Mouse (Mus musculus) forebrain, embryonic 11.5 days (tissue): Measurements from ENCODE around the gene Vars. TPM values are rescaled to one million over a fixed set of nuclear protein-coding genes. Genes with fewer than 3 reads are reported as not detected.
A peak's percentile ranks its signal among the peaks of the same experiment; 100 is the strongest.

Experiments
- ATAC-seq: fragments of 200-750 bp; cut with Nextera tagmentation; replicated peaks from 2 replicates; pipeline ENCODE4 v1.8.0; 2017; ENCODE audit warnings: moderate TSS enrichment; ENCODE audit not compliant: low FRiP score
- DNase-seq: peaks from one replicate; pipeline ENCODE4 v3.0.0-alpha.2; 2017; ENCODE audit warnings: low spot score
- H3K27ac ChIP-seq: fragments of 300-500 bp; sonication (generic); 2 replicates; pipeline ENCODE4 v1.5.1; 2014; ENCODE audit warnings: low read depth, low read length
- H3K27me3 ChIP-seq: fragments of 300-500 bp; sonication (generic); 2 replicates; pipeline ENCODE4 v1.6.1; 2014; ENCODE audit warnings: mild to moderate bottlenecking, low read length, mixed read lengths; ENCODE audit not compliant: control insufficient read depth, insufficient read depth
- H3K36me3 ChIP-seq: fragments of 300-500 bp; sonication (generic); 2 replicates; pipeline ENCODE4 v1.6.1; 2014; ENCODE audit warnings: mild to moderate bottlenecking, low read length, moderate library complexity, mixed read lengths; ENCODE audit not compliant: control insufficient read depth, insufficient read depth
- H3K4me1 ChIP-seq: fragments of 300-500 bp; sonication (generic); replicated peaks from 2 replicates; pipeline ENCODE4 v1.6.1; 2014; ENCODE audit warnings: low read length, mixed read lengths; ENCODE audit not compliant: control insufficient read depth, insufficient read depth
- H3K4me2 ChIP-seq: fragments of 300-500 bp; sonication (generic); 2 replicates; pipeline ENCODE4 v1.6.1; 2014; ENCODE audit warnings: low read depth, mild to moderate bottlenecking, low read length, moderate library complexity, mixed read lengths; ENCODE audit not compliant: severe bottlenecking
- H3K4me3 ChIP-seq: fragments of 300-500 bp; sonication (generic); 2 replicates; pipeline ENCODE4 v1.5.1; 2014; ENCODE audit warnings: low read depth, low read length
- H3K9ac ChIP-seq: fragments of 300-500 bp; sonication (generic); 2 replicates; pipeline ENCODE4 v1.6.1; 2014; ENCODE audit warnings: low read length
- H3K9me3 ChIP-seq: fragments of 300-500 bp; sonication (generic); 2 replicates; pipeline ENCODE4 v1.6.1; 2016; ENCODE audit warnings: low read length, mixed read lengths; ENCODE audit not compliant: control insufficient read depth
- WGBS: fragments of 180-500 bp; shearing (Covaris S2); extraction: QIAGEN DNeasy Blood & Tissue Kit; methylation state at CpG from one replicate; pipeline ENCODE4 v1.1.7; 2014; 5-methylcytosine and 5-hydroxymethylcytosine counted together
- polyA plus RNA-seq: library from polyadenylated mRNA; unstranded; fragments of >200 nt; fragmentation: Nextera tagmentation; extraction: Ambion mirVana; gene quantifications from 2 replicates; pipeline ENCODE4 v1.2.1, GENCODE M21; 2014

Gene Vars
- polyA plus RNA-seq: 169 and 174 TPM in 2 replicates

DNA sequence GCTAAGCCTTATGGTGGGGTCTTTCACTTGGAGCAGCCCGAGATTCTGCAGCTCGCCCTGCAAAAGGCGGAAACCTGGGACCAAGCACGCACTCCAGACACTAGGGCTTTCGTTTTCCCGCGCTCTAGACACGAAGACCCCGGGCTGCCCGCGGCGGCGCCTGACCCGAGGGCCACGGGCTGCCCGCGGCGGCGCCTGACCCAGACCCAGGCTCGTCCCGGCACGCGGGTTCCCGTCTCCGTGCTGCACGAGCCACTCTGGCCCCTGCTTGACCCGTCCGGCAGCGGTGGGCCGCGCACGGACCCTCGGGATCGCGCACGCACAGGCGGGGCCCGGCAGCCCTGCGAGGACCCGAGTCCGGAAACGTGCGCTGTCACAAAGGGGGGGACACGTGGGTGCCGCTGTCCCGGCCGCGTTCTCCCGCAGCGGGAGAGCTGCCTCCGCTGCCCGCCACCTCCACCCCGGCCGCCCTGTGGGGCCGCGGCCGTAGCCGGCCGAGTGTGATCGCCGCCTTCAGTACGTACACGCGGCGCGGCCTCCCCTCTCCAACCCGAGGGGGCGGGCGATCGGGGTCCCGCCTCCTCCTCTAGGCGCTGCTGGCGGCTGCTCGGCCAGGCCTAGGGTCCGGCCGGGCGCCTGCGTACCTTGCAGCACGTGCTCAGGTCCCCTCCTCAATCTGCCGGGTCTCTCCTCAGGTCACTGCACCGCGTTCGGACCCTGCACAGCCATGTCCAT lies at the start of gene Vars:
Gene Vars, plus strand, starts transcription at position 271 of the 735 bp plus-strand sequence.
- H3K4me2 ChIP-seq: peak within 1 kb of the TSS; percentile 99
- no peaks in the 10 kb centered on the region for H3K27me3 ChIP-seq
- peak within 1 kb of the TSS; percentile 84 for H3K9ac ChIP-seq
- H3K27ac ChIP-seq: peak within 1 kb of the TSS; percentile 96
- peak within 1 kb of the TSS; percentile 62 for H3K4me3 ChIP-seq
- under 1% methylated on average over 74 of the region's 83 CpGs for WGBS
- DNase-seq (peak; percentile 97), ATAC-seq (peak; percentile 91)
- H3K36me3 ChIP-seq: peaks cover 17% of the 10 kb centered on the region
- H3K4me1 ChIP-seq: peaks cover 20% of the 10 kb centered on the region; the same call in 1 of the 2 replicates
- H3K9me3 ChIP-seq: no peaks in the 10 kb centered on the region

DNA sequence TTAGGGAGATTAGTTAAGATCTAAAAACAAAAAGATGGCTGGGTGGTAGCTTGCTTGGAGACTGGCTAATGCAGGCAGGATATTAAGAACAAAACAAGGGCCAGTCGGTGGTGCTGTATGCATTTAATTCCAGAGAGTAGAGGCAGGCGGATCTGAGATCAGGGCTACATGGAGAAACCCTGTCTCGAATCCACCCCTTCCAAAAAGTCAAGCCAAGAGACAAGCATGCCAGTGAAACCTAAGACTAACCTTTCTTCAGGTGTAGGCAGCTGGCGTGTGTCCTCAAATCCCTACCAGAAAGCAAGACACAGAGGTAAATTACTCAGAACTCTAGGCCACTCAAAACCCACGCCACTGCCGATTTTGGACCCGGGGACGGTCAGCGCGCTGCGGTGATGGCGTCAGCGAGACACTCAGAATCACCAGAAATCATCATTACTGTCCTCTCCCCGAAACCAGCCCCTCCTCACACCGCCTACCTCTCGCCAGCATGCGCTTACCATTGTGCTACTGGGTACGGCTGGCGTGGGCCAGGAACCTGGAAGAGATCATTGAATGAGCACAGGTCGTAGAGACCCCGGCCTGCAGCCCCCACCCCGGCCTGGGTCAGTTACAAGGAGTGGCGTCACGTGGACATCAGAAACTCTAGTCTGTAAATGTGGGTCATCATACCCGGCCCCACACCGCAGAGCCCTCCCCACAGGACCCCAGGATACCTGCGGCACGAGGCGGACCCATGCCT lies 49.0 kb upstream of the Vars start:
- Histone ChIP-seq H3K4me2 (peak overlapping the region; percentile 97), H3K27ac (peak overlapping the region; percentile 93), H3K27me3 (peaks cover 8% of the 10 kb centered on the region; the same call in 1 of the 2 replicates), H3K36me3 (peaks cover 11% of the 10 kb centered on the region; the same call in 1 of the 2 replicates), H3K4me3 (peak overlapping the region; percentile 99), H3K4me1 (peaks cover 6% of the 10 kb centered on the region; the same call in 1 of the 2 replicates), H3K9me3 (no peaks in the 10 kb centered on the region), H3K9ac (peak overlapping the region; percentile 100)
- DNase-seq (no peak), ATAC-seq (no peak; the same call in 1 of the 2 replicates)
- under 1% methylated on average over 29 of the region's 29 CpGs for WGBS

DNA sequence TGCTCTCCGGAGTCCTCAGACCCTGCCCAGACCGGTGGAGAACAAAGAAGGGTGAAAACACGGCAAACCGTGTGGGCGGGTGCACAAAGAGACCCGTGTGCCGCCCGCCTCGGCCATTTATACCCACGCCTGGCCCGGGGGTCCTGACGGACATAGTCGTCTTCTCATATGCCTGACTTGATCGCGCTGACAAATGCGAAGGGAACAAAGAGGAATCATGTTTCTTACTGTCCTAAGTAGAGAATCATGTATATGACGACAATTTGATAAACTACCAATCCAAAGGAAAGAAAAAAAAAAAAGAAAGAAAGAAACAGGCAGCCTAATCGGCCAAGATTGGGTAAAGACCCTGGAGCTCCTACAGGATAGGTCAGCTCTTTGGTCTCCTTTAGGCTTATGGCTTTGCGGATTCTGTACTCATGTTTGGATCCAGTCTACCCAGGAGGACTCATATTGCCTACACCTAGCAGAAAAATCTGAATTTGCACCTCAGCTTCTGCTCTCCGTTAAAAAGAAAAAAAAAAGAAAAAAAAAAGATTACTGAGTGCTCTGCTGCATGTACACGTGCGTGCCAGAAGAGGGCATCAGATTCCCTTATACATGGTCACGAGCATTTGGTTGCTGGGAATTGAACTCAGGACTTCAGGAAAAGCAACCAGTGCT lies 48.3 kb upstream of the Vars start:
- DNase-seq (peak; percentile 93), ATAC-seq (peak; percentile 89)
- H3K27me3 ChIP-seq: peaks cover 8% of the 10 kb centered on the region; the same call in 1 of the 2 replicates
- peak overlapping the region; percentile 100 for H3K9ac ChIP-seq
- H3K36me3 ChIP-seq: peaks cover 11% of the 10 kb centered on the region; the same call in 1 of the 2 replicates
- WGBS: under 1% methylated on average over 23 of the region's 23 CpGs
- peak overlapping the region; percentile 99 for H3K4me3 ChIP-seq
- peak overlapping the region; percentile 97 for H3K4me2 ChIP-seq
- peaks cover 6% of the 10 kb centered on the region; the same call in 1 of the 2 replicates for H3K4me1 ChIP-seq
- peak overlapping the region; percentile 93 for H3K27ac ChIP-seq
- no peaks in the 10 kb centered on the region for H3K9me3 ChIP-seq

DNA sequence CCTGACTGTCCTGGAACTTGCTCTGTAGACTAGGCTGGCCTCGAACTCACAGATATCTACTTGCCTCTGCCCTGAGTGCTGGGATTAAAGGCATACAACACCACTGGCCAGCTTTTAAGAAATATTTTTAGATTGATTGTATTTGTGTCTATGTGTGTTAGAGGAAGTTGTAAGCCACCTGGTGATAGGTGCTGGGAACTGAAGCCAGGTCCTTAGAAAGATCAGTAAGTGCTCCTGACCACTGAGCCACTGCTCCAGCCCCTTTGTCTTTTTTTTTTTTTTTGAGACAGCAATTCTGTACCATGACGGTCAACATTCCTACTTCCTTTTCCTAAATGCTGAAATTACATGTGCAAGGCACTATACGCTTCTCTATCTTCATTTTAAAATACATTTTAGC lies 47.5 kb upstream of the Vars start:
- H3K27ac ChIP-seq: no peak overlapping the region
- peaks cover 8% of the 10 kb centered on the region; the same call in 1 of the 2 replicates for H3K27me3 ChIP-seq
- 89% methylated on average over 3 of the region's 3 CpGs for WGBS
- peak overlapping the region; percentile 99; the same call in 1 of the 2 replicates for H3K4me3 ChIP-seq
- no peak overlapping the region for H3K9ac ChIP-seq
- ATAC-seq (no peak), DNase-seq (no peak)
- peaks cover 11% of the 10 kb centered on the region; the same call in 1 of the 2 replicates for H3K36me3 ChIP-seq
- H3K4me2 ChIP-seq: no peak overlapping the region
- H3K4me1 ChIP-seq: peaks cover 6% of the 10 kb centered on the region; the same call in 1 of the 2 replicates
- no peaks in the 10 kb centered on the region for H3K9me3 ChIP-seq

DNA sequence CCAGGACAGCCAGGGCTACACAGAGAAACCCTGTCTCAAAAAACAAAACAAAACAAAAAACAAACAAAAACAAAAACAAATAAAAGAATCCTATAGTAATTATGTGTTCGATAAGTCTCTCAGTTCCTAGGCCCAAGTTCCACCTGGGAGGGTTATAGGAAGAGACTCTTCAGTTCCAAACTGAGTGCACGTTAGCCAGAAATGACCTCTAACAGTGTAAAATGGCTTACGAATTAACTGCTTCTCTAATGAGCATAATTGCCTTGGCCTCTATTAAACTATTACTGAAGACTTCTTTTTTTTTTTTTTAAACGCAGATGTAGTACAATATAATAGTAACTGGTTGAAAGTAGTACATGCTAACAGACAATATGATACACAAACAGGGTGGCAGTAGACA lies 46.9 kb upstream of the Vars start:
- Histone ChIP-seq H3K27ac (no peak overlapping the region), H3K4me1 (peaks cover 6% of the 10 kb centered on the region; the same call in 1 of the 2 replicates), H3K36me3 (peaks cover 11% of the 10 kb centered on the region; the same call in 1 of the 2 replicates), H3K9ac (no peak overlapping the region), H3K9me3 (no peaks in the 10 kb centered on the region), H3K4me3 (no peak overlapping the region), H3K4me2 (no peak overlapping the region), H3K27me3 (peaks cover 8% of the 10 kb centered on the region; the same call in 1 of the 2 replicates)
- DNase-seq (no peak), ATAC-seq (no peak)
- WGBS: 86% methylated on average over 4 of the region's 4 CpGs

DNA sequence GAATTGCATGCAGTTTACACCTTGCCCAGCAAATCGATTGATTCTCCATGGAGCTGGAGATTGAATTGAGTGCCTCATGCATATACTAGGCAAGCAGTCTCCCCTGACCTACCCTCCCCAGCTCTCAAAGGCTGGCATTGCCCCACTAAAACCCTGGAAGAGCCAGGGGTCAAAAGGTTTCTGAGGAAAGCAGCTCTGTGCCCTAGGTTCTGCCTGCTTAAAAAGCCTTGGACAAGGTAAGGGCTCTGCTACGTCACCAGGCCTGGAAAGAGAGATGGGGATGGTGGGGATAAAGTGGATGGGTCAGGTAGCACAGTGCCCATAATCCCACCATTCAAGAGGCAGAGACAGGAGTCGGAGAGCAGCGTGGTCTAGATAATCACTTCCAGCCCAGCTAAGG lies 46.0 kb upstream of the Vars start:
- Histone ChIP-seq H3K36me3 (peaks cover 6% of the 10 kb centered on the region; the same call in 1 of the 2 replicates), H3K4me1 (peaks cover 8% of the 10 kb centered on the region; the same call in 1 of the 2 replicates), H3K4me3 (no peak overlapping the region), H3K27ac (no peak overlapping the region), H3K9ac (no peak overlapping the region), H3K27me3 (peaks cover 8% of the 10 kb centered on the region; the same call in 1 of the 2 replicates), H3K4me2 (no peak overlapping the region), H3K9me3 (no peaks in the 10 kb centered on the region)
- ATAC-seq (no peak), DNase-seq (no peak)
- WGBS: 75% methylated on average over 4 of the region's 4 CpGs

DNA sequence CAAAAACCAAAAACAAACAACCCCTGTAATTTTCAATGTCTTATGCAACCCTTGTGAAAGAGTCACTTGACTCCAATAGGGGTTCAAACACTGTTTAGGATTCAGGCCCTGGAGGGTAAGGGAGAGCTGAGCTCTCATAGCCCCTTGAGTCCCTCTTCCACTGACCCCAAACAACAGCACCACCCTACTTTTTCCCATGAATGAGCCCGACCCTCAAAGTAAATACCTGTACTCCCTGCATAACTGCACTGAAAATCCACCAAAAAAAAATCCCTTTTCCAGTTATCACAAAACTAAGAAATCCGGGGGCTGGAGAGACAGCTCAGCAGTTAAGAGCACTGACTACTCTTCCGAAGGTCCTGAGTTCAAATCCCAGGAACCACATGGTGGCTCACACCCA lies 44.9 kb upstream of the Vars start:
- no peak overlapping the region for H3K9ac ChIP-seq
- no peaks in the 10 kb centered on the region for H3K36me3 ChIP-seq
- no peak overlapping the region for H3K4me3 ChIP-seq
- ATAC-seq (no peak), DNase-seq (no peak)
- peaks cover 8% of the 10 kb centered on the region; the same call in 1 of the 2 replicates for H3K27me3 ChIP-seq
- H3K4me1 ChIP-seq: peaks cover 7% of the 10 kb centered on the region; the same call in 1 of the 2 replicates
- 87% methylated on average over 3 of the region's 3 CpGs for WGBS
- no peaks in the 10 kb centered on the region for H3K9me3 ChIP-seq
- no peak overlapping the region for H3K27ac ChIP-seq
- no peak overlapping the region for H3K4me2 ChIP-seq

DNA sequence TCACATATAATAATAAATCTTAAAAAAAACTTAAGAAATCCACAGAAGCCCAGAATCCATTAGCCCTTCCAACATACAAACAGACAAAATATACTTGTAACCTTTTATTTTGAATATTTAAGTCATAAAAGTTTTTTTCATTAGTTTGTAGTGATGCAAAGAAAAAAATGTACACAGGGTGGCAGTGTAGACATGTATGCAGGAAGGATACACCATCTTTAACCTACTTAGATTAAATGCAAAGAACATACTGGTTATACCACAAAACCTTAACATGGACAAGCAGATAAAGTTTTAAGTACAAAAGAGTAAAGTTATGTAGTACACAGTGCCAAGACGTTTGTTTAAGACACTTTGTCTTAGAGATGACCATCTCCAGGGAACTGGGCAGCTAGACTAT lies 44.4 kb upstream of the Vars start:
- 46% methylated on average over 1 of the region's 1 CpGs for WGBS

More for the DNA sequence above, 44.4 kb upstream of the Vars start:
- Histone ChIP-seq H3K36me3 (no peaks in the 10 kb centered on the region), H3K4me2 (no peak overlapping the region), H3K4me3 (no peak overlapping the region), H3K4me1 (peaks cover 6% of the 10 kb centered on the region; the same call in 1 of the 2 replicates), H3K27me3 (peaks cover 8% of the 10 kb centered on the region; the same call in 1 of the 2 replicates), H3K9ac (no peak overlapping the region), H3K9me3 (no peaks in the 10 kb centered on the region), H3K27ac (no peak overlapping the region)
- DNase-seq (no peak), ATAC-seq (no peak)
